Mouse (Mus musculus) erythroblast, embryonic 14.5 days (primary cell): Measurements from ENCODE around the gene Wfikkn2.

ENCODE experiments used
- GATA1 ChIP-seq: IDR thresholded peaks from 2 replicates; pipeline ENCODE4 v1.6.1; 2012; ENCODE audit warnings: low read length, inconsistent platforms, mixed read lengths
- TAL1 ChIP-seq: IDR thresholded peaks from 3 replicates; pipeline ENCODE4 v1.6.1; 2012; ENCODE audit warnings: low read length, inconsistent platforms, mixed read lengths

DNA sequence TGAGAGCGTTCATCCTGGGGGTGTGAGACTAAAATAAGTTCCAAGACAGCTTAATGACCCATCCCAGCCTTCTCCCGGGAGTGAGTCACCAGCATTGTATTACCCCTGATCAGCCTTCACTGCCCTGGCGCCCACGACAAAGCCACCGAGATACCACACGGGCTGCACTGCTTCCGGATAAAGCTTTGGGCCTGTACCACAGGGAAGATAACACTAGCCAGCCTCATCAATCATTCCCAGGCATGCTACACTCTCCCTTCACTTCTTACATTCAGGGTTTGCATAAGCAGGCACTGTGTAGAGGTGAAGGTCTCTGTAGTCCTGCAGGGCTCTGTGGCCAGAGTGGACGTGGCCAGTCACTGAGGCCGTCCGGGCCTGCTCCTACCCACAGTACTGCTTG is 56.2 kb downstream of the Wfikkn2 start:
- TF ChIP-seq GATA1 (no peak), TAL1 (no peak)
